Mouse (Mus musculus): Measurements from ENCODE around the gene Rps28. TPM values are rescaled to one million over a fixed set of nuclear protein-coding genes. Genes with fewer than 3 reads are reported as not detected.

Gene Rps28
- total RNA-seq (2023) = 1,000 to 10,000 TPM; 3,497 to 3,557 TPM

DNA sequence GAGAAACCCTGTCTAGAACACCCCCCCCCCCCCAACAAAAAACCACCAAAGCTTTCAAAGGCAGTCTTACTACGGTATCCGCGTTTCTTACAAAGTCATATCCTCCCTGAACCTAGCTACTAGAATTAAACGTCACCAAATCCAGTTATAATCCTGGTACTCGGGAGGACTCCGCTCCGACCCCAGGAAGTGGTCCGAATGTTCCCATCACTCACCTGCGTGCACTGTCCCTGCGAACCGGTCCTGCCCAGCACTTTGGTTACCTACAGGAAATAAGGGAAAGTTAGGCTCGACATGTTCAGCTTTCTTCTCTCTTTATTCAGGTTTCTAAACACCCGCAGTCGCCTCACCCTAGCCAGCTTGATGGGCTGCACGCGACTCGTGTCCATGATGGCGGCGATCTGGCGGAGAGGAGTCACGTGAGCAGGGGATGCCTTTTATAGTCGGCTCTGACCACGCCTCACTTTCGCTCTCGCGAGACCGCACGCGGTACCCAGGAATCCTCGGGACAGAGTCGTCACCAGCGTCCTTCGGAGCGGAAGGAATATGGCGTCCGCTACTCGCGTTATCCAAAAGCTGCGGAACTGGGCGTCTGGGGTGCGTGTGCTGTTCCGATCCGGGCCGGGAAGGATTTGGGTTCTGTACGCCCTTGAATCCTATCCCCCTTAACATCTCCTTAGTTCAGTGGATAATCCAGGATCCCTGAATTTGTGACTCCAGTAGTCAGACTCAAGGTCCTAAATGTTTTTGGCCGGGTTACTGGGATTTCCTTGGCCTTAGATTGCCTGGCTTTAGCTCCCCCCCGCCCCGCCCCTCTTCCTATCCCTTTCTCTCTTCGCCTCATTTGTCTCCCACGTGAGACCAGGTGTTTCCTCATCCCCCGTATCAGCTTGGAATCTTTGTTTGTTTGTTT lies at the start of gene Rps28, which contains the start of gene Ndufa7:
TSS of gene Rps28 (minus strand) at position 479 of the 913 bp plus-strand sequence.
TSS of gene Ndufa7 (plus strand) at position 489 of the 913 bp plus-strand sequence.

GRCm38 (mm10) chr17:33873537-33873936 lies 49.2 kb upstream of the Rps28 start, which contains the start of gene Gm7029:
TSS of gene Gm7029 (plus strand) at chr17:33873837.

GRCm38 (mm10) chr17:33842966-33843795 lies 18.8 kb upstream of the Rps28 start, which contains the start of gene Cd320:
TSS of gene Cd320 (plus strand) at chr17:33843091.

DNA sequence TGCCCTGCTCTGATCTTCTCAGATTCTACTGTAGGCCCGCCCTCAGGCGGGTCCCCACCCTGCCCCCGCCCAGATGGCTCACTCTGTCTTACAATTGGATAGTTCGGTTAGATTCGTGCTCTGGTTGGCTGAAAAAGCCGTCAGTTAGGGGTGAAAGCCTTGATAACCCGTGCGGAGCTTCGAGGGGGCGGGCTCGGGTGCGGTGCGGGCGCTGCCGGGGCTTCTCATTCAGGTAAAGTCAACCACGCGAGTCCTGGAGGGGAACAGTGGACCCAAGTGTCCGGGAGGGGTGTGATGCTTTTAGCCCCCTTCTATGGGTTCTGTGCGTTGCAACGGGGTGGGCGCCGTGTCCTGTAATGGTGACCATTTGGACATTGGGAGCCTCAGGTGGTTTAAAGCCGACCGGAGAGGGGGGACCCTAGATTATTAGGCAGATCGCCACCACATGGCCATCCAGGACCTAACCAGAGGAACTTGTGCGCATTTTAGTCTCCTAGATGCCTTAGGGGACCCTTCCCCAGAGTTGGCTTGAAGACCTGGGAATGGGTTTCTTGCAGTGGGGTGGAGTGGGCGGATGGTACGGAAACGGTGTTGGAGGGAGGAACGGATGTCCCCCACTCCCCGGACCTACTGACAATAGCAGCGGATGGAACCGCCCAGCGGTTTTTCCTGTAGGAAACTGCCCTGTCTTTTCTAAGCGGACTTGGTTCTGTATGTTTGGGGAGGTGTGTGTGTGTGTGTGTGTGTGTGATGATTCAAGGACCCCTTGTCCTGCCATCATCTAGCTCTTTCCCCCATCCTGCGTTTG lies 13.8 kb downstream of the Rps28 start, which contains the start of gene Kank3:
TSS of gene Kank3 (plus strand) at position 186 of the 808 bp plus-strand sequence.

GRCm38 (mm10) chr17:33781124-33781977 lies 43.0 kb downstream of the Rps28 start, which contains the start of gene Angptl4:
TSS of gene Angptl4 (minus strand) at chr17:33781830.

Other genes with a start within 250 kb of the Rps28 start
- gene Zfp414, start 195.5 kb downstream of the Rps28 start, total RNA-seq (2023) = 10 to 100 TPM; 36.3 to 61.0 TPM
- 1 to 10 TPM; 1.1 to 4.8 TPM for gene Pram1, start 186.5 kb downstream of the Rps28 start, total RNA-seq (2023)
- 100 to 1,000 TPM; 357 to 366 TPM for gene Hnrnpm, start 137.7 kb downstream of the Rps28 start, total RNA-seq (2023)
- gene March2, start 105.9 kb downstream of the Rps28 start, total RNA-seq (2023) = 10 to 100 TPM; 46.9 to 54.2 TPM
- gene Rab11b, start 64.0 kb downstream of the Rps28 start, total RNA-seq (2023) = 100 to 1,000 TPM; 199 to 206 TPM
- gene Angptl4, start 42.7 kb downstream of the Rps28 start, total RNA-seq (2023) = under 1 TPM in 1 of 2 experiments, not detected in 1; 0.15 TPM
- gene Kank3, start 14.0 kb downstream of the Rps28 start, total RNA-seq (2023) = 1 to 10 TPM in 1 of 2 experiments, under 1 TPM in 1; 0.74 to 3.9 TPM
- 100 to 1,000 TPM; 143 to 152 TPM for gene Ndufa7, start within 50 bp of the Rps28 start, total RNA-seq (2023)
- 1 to 10 TPM; 4.5 to 7.4 TPM for gene Cd320, start 18.5 kb upstream of the Rps28 start, total RNA-seq (2023)
- not detected for gene Gm7029, start 49.3 kb upstream of the Rps28 start, total RNA-seq (2023)
- gene Kifc1, start 66.1 kb upstream of the Rps28 start, total RNA-seq (2023) = 1 to 10 TPM; 3.7 to 4.7 TPM
- gene Platr17, start 80.6 kb upstream of the Rps28 start, total RNA-seq (2023) = under 1 TPM; 0.74 to 0.96 TPM
- 10 to 100 TPM; 56.7 to 66.7 TPM for gene Daxx, start 84.9 kb upstream of the Rps28 start, total RNA-seq (2023)
- gene Tapbp, start 91.3 kb upstream of the Rps28 start, total RNA-seq (2023) = 100 to 1,000 TPM; 452 to 506 TPM
- 10 to 100 TPM; 34.9 to 41.2 TPM for gene Zbtb22, start 91.3 kb upstream of the Rps28 start, total RNA-seq (2023)
- 100 to 1,000 TPM; 191 to 196 TPM for gene Rgl2, start 105.0 kb upstream of the Rps28 start, total RNA-seq (2023)
- 10 to 100 TPM; 62.1 to 66.8 TPM for gene Pfdn6, start 115.8 kb upstream of the Rps28 start, total RNA-seq (2023)
- gene Wdr46, start 116.1 kb upstream of the Rps28 start, total RNA-seq (2023) = 10 to 100 TPM; 40.2 to 41.2 TPM
- gene B3galt4, start 126.9 kb upstream of the Rps28 start, total RNA-seq (2023) = 1 to 10 TPM; 6.1 to 7.1 TPM
- gene Vps52, start 131.2 kb upstream of the Rps28 start, total RNA-seq (2023) = 10 to 100 TPM; 95.0 to 95.1 TPM
- gene Rps18, start 131.4 kb upstream of the Rps28 start, total RNA-seq (2023) = 1,000 to 10,000 TPM; 1,402 to 1,461 TPM
- gene H2-K1, start 175.8 kb upstream of the Rps28 start, total RNA-seq (2023) = 1,000 to 10,000 TPM; 2,757 to 2,769 TPM
- gene Ring1, start 200.1 kb upstream of the Rps28 start, total RNA-seq (2023) = 10 to 100 TPM; 35.8 to 40.6 TPM
- gene H2-Ke6, start 203.5 kb upstream of the Rps28 start, total RNA-seq (2023) = 100 to 1,000 TPM; 145 to 161 TPM
- gene Slc39a7, start 207.1 kb upstream of the Rps28 start, total RNA-seq (2023) = 10 to 100 TPM; 81.1 to 92.0 TPM
- 100 to 1,000 TPM; 119 to 129 TPM for gene Rxrb, start 207.2 kb upstream of the Rps28 start, total RNA-seq (2023)
- 1 to 10 TPM; 9.3 to 9.6 TPM for gene Col11a2, start 214.9 kb upstream of the Rps28 start, total RNA-seq (2023)